17 mouse cellular contexts compared by ENCODE assay signal in the genomic region with DNA sequence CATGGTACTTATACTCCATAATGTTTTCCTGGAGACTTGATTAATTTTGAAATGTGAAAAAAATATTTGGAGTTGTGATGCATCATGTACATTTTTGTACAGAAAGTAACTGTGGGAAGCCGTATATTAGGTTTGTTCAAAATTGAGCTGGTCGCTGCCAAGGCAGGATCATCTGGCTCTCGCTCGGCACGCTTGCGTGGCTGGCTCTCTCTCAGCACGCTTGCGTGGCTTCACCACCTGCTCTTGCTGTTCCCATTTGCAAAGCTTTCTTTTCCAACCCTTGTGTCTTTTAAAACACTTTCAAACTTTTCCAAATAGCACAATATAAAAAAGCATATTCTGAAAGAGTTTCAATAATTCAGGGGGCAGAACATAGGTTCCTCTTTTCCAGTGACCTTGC.
DNase-seq lines count a peak whose midpoint lies in the region; ATAC-seq and TF ChIP-seq lines count a peak whose summit lies in the region.
"Had no signal": no experiment of that assay in that cellular context is flagged by ENCODE, and none has a peak within 500 bp of the region (broad histone marks: within the 10 kb centered on the region; RNA-seq: fewer than 3 reads in every experiment).

No protein-coding gene starts in this region.

- 83% methylated on average over 8 of the region's 8 CpGs for WGBS in forebrain, embryonic 14.5 days
- 91% methylated on average over 8 of the region's 8 CpGs for WGBS in forebrain, embryonic 12.5 days
- 90% methylated on average over 8 of the region's 8 CpGs for WGBS in midbrain, postnatal 0 days
- WGBS in midbrain, embryonic 10.5 days = 89% methylated on average over 8 of the region's 8 CpGs
- WGBS in midbrain, embryonic 16.5 days = 88% methylated on average over 8 of the region's 8 CpGs

- no peak overlapping the region for H3K9ac ChIP-seq in forebrain, embryonic 14.5 days (ENCODE audit: low read length)
- no peak overlapping the region for H3K9ac ChIP-seq in forebrain, embryonic 12.5 days
- no peak overlapping the region for H3K9ac ChIP-seq in midbrain, postnatal 0 days (replicated peaks; ENCODE audit: low read length, poor library complexity, severe bottlenecking)
- H3K9ac ChIP-seq in midbrain, embryonic 16.5 days (ENCODE audit: low read depth, low read length) = no peak overlapping the region
- H3K9ac ChIP-seq: hindbrain, embryonic 14.5 days; neural tube, embryonic 13.5 days had no signal

- TF ChIP-seq CTCF in midbrain, postnatal 0 days (IDR thresholded peaks at IDR 0.05) = no peak

- 0 out of 2 replicates have a peak, but pooled peaks cover 7% of the 10 kb centered on the region for H3K4me1 ChIP-seq in forebrain, embryonic 14.5 days (ENCODE audit: control insufficient read depth, insufficient read depth, low read length)
- peaks cover 20% of the 10 kb centered on the region for H3K4me1 ChIP-seq in forebrain, embryonic 12.5 days
- H3K4me1 ChIP-seq in midbrain, postnatal 0 days (ENCODE audit: insufficient read depth, low read length) = peaks cover 7% of the 10 kb centered on the region; the same call in 1 of the 2 replicates
- H3K4me1 ChIP-seq in midbrain, embryonic 10.5 days = peaks cover 23% of the 10 kb centered on the region
- peaks cover 16% of the 10 kb centered on the region for H3K4me1 ChIP-seq in midbrain, embryonic 16.5 days (ENCODE audit: control insufficient read depth, insufficient read depth, low read length)

- H3K9me3 ChIP-seq in forebrain, embryonic 14.5 days (replicated peaks; ENCODE audit: control insufficient read depth, low read length) = no peaks in the 10 kb centered on the region
- H3K9me3 ChIP-seq in forebrain, embryonic 12.5 days = no peaks in the 10 kb centered on the region
- H3K9me3 ChIP-seq in midbrain, postnatal 0 days (ENCODE audit: low read length) = no peaks in the 10 kb centered on the region
- H3K9me3 ChIP-seq in midbrain, embryonic 10.5 days (replicated peaks) = no peaks in the 10 kb centered on the region
- no peaks in the 10 kb centered on the region for H3K9me3 ChIP-seq in midbrain, embryonic 16.5 days (replicated peaks; ENCODE audit: control insufficient read depth, low read length, poor library complexity, severe bottlenecking)
- H3K9me3 ChIP-seq: neural tube, embryonic 13.5 days had no signal

- DNase-seq in forebrain, embryonic 14.5 days (ENCODE audit: low spot score) = peak; percentile 51
- peak; percentile 46 for DNase-seq in midbrain, postnatal 0 days (ENCODE audit: low spot score)
- DNase-seq in midbrain, embryonic 10.5 days (ENCODE audit: low spot score) = no peak
- peak; percentile 46 to 50 for DNase-seq in layer of hippocampus, postnatal 36 days
- peak; percentile 44 to 65 for DNase-seq in right cerebral cortex, postnatal 36 days (ENCODE audit: low spot score in 2 of 2)
- no peak for DNase-seq in thymus, adult 18-20 months
- DNase-seq: adrenal gland, postnatal 36 days; gastrocnemius, adult 2 months; kidney, postnatal 10 days; lung, adult 18-20 months had no signal

- H3K4me3 ChIP-seq in forebrain, embryonic 14.5 days (ENCODE audit: low read depth, low read length) = no peak overlapping the region
- H3K4me3 ChIP-seq in forebrain, embryonic 12.5 days (replicated peaks) = no peak overlapping the region
- no peak overlapping the region for H3K4me3 ChIP-seq in midbrain, postnatal 0 days (ENCODE audit: low read depth, low read length)
- no peak overlapping the region for H3K4me3 ChIP-seq in midbrain, embryonic 10.5 days
- H3K4me3 ChIP-seq in midbrain, embryonic 16.5 days (ENCODE audit: low read depth, low read length) = no peak overlapping the region
- H3K4me3 ChIP-seq: gastrocnemius, adult 2 months; left cerebral cortex, adult 2 months; neural tube, embryonic 13.5 days had no signal

- no peaks in the 10 kb centered on the region for H3K36me3 ChIP-seq in forebrain, embryonic 14.5 days (ENCODE audit: control insufficient read depth, insufficient read depth, low read length)
- H3K36me3 ChIP-seq in forebrain, embryonic 12.5 days (replicated peaks) = no peaks in the 10 kb centered on the region
- H3K36me3 ChIP-seq in midbrain, postnatal 0 days (ENCODE audit: insufficient read depth, low read length) = no peaks in the 10 kb centered on the region
- H3K36me3 ChIP-seq in midbrain, embryonic 10.5 days = no peaks in the 10 kb centered on the region
- H3K36me3 ChIP-seq in midbrain, embryonic 16.5 days (ENCODE audit: control insufficient read depth, insufficient read depth, low read length) = no peaks in the 10 kb centered on the region
- H3K36me3 ChIP-seq: neural tube, embryonic 13.5 days had no signal

- H3K27me3 ChIP-seq in forebrain, embryonic 14.5 days (replicated peaks; ENCODE audit: control insufficient read depth, insufficient read depth, low read length) = no peaks in the 10 kb centered on the region
- no peaks in the 10 kb centered on the region for H3K27me3 ChIP-seq in forebrain, embryonic 12.5 days
- no peaks in the 10 kb centered on the region for H3K27me3 ChIP-seq in midbrain, postnatal 0 days (ENCODE audit: insufficient read depth, low read length)
- H3K27me3 ChIP-seq in midbrain, embryonic 10.5 days (ENCODE audit: low read depth, poor library complexity, severe bottlenecking) = no peaks in the 10 kb centered on the region
- no peaks in the 10 kb centered on the region for H3K27me3 ChIP-seq in midbrain, embryonic 16.5 days (ENCODE audit: control insufficient read depth, insufficient read depth, low read depth, low read length)
- H3K27me3 ChIP-seq: neural tube, embryonic 13.5 days had no signal

- no peak for ATAC-seq in forebrain, embryonic 14.5 days
- no peak for ATAC-seq in forebrain, embryonic 12.5 days (ENCODE audit: low FRiP score)
- ATAC-seq in midbrain, postnatal 0 days (ENCODE audit: low FRiP score) = no peak
- ATAC-seq in midbrain, embryonic 16.5 days = no peak
- ATAC-seq: intestine, postnatal 0 days had no signal

- no peak overlapping the region for H3K27ac ChIP-seq in forebrain, embryonic 14.5 days (ENCODE audit: low read depth, low read length)
- H3K27ac ChIP-seq in forebrain, embryonic 12.5 days = no peak overlapping the region
- H3K27ac ChIP-seq in midbrain, postnatal 0 days (ENCODE audit: low read depth, low read length) = no peak overlapping the region
- H3K27ac ChIP-seq in midbrain, embryonic 10.5 days (replicated peaks) = no peak overlapping the region
- H3K27ac ChIP-seq in midbrain, embryonic 16.5 days (ENCODE audit: low read length) = no peak overlapping the region
- H3K27ac ChIP-seq: gastrocnemius, adult 2 months; hindbrain, embryonic 14.5 days; left cerebral cortex, adult 2 months; macrophage; neural tube, embryonic 13.5 days had no signal

- no peak overlapping the region for H3K4me2 ChIP-seq in forebrain, embryonic 14.5 days (ENCODE audit: low read length)
- no peak overlapping the region for H3K4me2 ChIP-seq in forebrain, embryonic 12.5 days
- H3K4me2 ChIP-seq in midbrain, postnatal 0 days (ENCODE audit: low read depth, low read length, poor library complexity, severe bottlenecking) = no peak overlapping the region
- no peak overlapping the region for H3K4me2 ChIP-seq in midbrain, embryonic 16.5 days (ENCODE audit: low read length)
- H3K4me2 ChIP-seq: hindbrain, embryonic 14.5 days; neural tube, embryonic 13.5 days had no signal

Comparison
In these comparisons a context has a peak if more than half of its experiments do, and no peak if none do; other contexts are left out.
1. DNase-seq: peak in forebrain, embryonic 14.5 days (single experiment), midbrain, postnatal 0 days (single experiment), layer of hippocampus, postnatal 36 days (2 of 2) and right cerebral cortex, postnatal 36 days (2 of 2); none in midbrain, embryonic 10.5 days (single experiment) and thymus, adult 18-20 months (0 of 2).